Mouse (Mus musculus): ENCODE measurements at regions not wholly inside any gene's neighbourhood (a gene's known extent, or its start where the extent isn't known, plus 50 kb on each side); places are given as distances from the start of the nearest gene placed in this dataset.

GRCm38 (mm10) chr9:89789926-89790325 lies 51.7 kb upstream of the Ankrd34c start:
- H3K4me2 ChIP-seq (ENCODE audit: low read depth), result no peak overlapping the region
- no peak overlapping the region for H3K9ac ChIP-seq (replicated peaks)
- no peak for DNase-seq (ENCODE audit: low read depth in 3 of 3, low spot score in 3 of 3)
- no peak for ATAC-seq (ENCODE audit: insufficient read depth)
- no peak for TF ChIP-seq EP300 (IDR thresholded peaks at IDR 0.05; ENCODE audit: low read depth)
- no peak for TF ChIP-seq CTCF (IDR thresholded peaks at IDR 0.05; ENCODE audit: low read depth)
- WGBS (ENCODE audit: insufficient replicate concordance), result 62% methylated on average over 5 of the region's 5 CpGs
- no peaks in the 10 kb centered on the region for H3K9me3 ChIP-seq (ENCODE audit: control insufficient read depth, low read length)
- no peaks in the 10 kb centered on the region for H3K27me3 ChIP-seq (ENCODE audit: control insufficient read depth, insufficient read depth, low read length)
- no peaks in the 10 kb centered on the region for H3K36me3 ChIP-seq (replicated peaks; ENCODE audit: control insufficient read depth, insufficient read depth, low read depth)
- H3K4me1 ChIP-seq (replicated peaks; ENCODE audit: control insufficient read depth in 2 of 2, insufficient read depth in 2 of 2, low read length in 1 of 2), result no peaks in the 10 kb centered on the region
- no peak overlapping the region for H3K27ac ChIP-seq
- no peak overlapping the region for H3K4me3 ChIP-seq (ENCODE audit: insufficient read depth in 1 of 2, low read depth in 2 of 2, low read length in 2 of 2)

GRCm38 (mm10) chr9:89788651-89789050 lies 50.4 kb upstream of the Ankrd34c start:
- Histone ChIP-seq H3K4me1 (replicated peaks; ENCODE audit: control insufficient read depth in 2 of 2, insufficient read depth in 2 of 2, low read length in 1 of 2) (no peaks in the 10 kb centered on the region), H3K36me3 (replicated peaks; ENCODE audit: control insufficient read depth, insufficient read depth, low read depth) (no peaks in the 10 kb centered on the region), H3K9me3 (ENCODE audit: control insufficient read depth, low read length) (no peaks in the 10 kb centered on the region), H3K27me3 (ENCODE audit: control insufficient read depth, insufficient read depth, low read length) (no peaks in the 10 kb centered on the region), H3K4me3 (ENCODE audit: insufficient read depth in 1 of 2, low read depth in 2 of 2, low read length in 2 of 2) (no peak overlapping the region), H3K4me2 (ENCODE audit: low read depth) (no peak overlapping the region), H3K27ac (no peak overlapping the region), H3K9ac (replicated peaks) (no peak overlapping the region)
- TF ChIP-seq CTCF (IDR thresholded peaks at IDR 0.05; ENCODE audit: low read depth) (no peak), EP300 (IDR thresholded peaks at IDR 0.05; ENCODE audit: low read depth) (no peak)
- ATAC-seq (ENCODE audit: insufficient read depth), result no peak
- no peak for DNase-seq (ENCODE audit: low read depth in 3 of 3, low spot score in 3 of 3)
- 52% methylated on average over 1 of the region's 1 CpGs for WGBS (ENCODE audit: insufficient replicate concordance)

MicroRNAs encoded in the stretch of these regions (microRNA counts, 519-probe panel; counts per million panel counts)
- 69.9 counts per million for microRNA mmu-miR-184

Small RNA genes in the stretch of these regions (microRNA-seq; reads per million reads assigned to microRNA genes)
- gene Mir184, result 21.6 reads per million, percentile 30 among the genes with 10 or more reads in this experiment

All from liver, embryonic 14.5 days (tissue).